Mouse (Mus musculus): ENCODE measurements at regions not wholly inside any gene's neighbourhood (a gene's known extent, or its start where the extent isn't known, plus 50 kb on each side); places are given as distances from the start of the nearest gene placed in this dataset.

- TF ChIP-seq CTCF (IDR thresholded peaks at IDR 0.05; ENCODE audit: low read depth) (no peak), EP300 (IDR thresholded peaks at IDR 0.05; ENCODE audit: low read depth) (no peak)
Measured at GRCm38 (mm10) chr13:72817930-72818329, 189.3 kb downstream of the Irx2 start.
